Mouse (Mus musculus): ENCODE measurements around the gene Olfr437.

DNA sequence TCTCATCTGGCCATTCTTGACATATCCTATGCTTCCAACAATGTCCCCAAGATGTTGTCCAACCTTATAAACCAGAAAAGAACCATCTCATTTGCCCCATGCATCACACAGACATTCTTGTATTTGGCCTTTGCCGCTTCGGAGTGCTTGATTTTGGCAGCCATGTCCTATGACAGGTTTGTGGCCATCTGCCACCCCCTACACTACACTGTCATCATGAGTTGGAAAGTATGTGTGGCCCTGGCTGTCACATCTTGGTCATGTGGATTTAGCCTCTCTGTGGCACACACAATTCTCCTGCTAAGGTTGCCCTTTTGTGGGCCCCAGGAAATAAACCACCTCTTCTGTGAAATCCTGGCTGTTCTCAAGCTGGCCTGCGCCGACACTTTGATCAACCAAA, 4.2 kb downstream of the Olfr437 start:
- TF ChIP-seq CHD2 (IDR thresholded peaks at IDR 0.05; ENCODE audit: low read depth, low read length) (no peak), MAFK (IDR thresholded peaks at IDR 0.05; ENCODE audit: insufficient read depth, low read depth, low read length) (no peak), ZC3H11A (IDR thresholded peaks at IDR 0.05; ENCODE audit: borderline replicate concordance, low read depth, low read length) (no peak)
